Mouse (Mus musculus) naive thymus-derived CD4-positive, alpha-beta T cell, adult 5 months (primary cell): ENCODE data around the gene Gm8005. TPM values are rescaled to one million over a fixed set of nuclear protein-coding genes. Genes with fewer than 3 reads are reported as not detected.

Source experiments
- polyA plus RNA-seq: library from polyadenylated mRNA; unstranded; fragments of 100-300 nt; shearing (Covaris generic); gene quantifications from one replicate; pipeline ENCODE4 v1.2.1, GENCODE M21; 2017

Gene Gm8005
- polyA plus RNA-seq, result not detected

GRCm38 (mm10) chr14:42439573-42439972, at the start of gene Gm8005:
Gene Gm8005 (minus strand): TSS chr14:42439673.

GRCm38 (mm10) chr14:42463581-42463980, 24.1 kb upstream of the Gm8005 start, which contains the start of gene Gm8011:
Gene Gm8011 (plus strand): TSS chr14:42463881.

Other genes starting within 250 kb of the Gm8005 start
- not detected for gene Gm3573, start 248.9 kb downstream of the Gm8005 start, polyA plus RNA-seq
- not detected for gene Gm17026, start 179.6 kb downstream of the Gm8005 start, polyA plus RNA-seq
- gene Gm9611, start 142.3 kb downstream of the Gm8005 start, polyA plus RNA-seq, result not detected
- gene Gm7995, start 129.5 kb downstream of the Gm8005 start, polyA plus RNA-seq, result not detected
- not detected for gene Gm8011, start 24.2 kb upstream of the Gm8005 start, polyA plus RNA-seq
- gene Gm8020, start 62.7 kb upstream of the Gm8005 start, polyA plus RNA-seq, result not detected
- gene Gm8024, start 84.6 kb upstream of the Gm8005 start, polyA plus RNA-seq, result not detected
- gene Gm17124, start 160.2 kb upstream of the Gm8005 start, polyA plus RNA-seq, result not detected
- not detected for gene Gm3633, start 202.2 kb upstream of the Gm8005 start, polyA plus RNA-seq
- not detected for gene Gm10378, start 216.3 kb upstream of the Gm8005 start, polyA plus RNA-seq